Mouse (Mus musculus) forebrain, embryonic 13.5 days (tissue): ENCODE measurements at regions not wholly inside any gene's neighbourhood (a gene's known extent, or its start where the extent isn't known, plus 50 kb on each side); places are given as distances from the start of the nearest gene placed in this dataset.

ENCODE experiments used
- ATAC-seq: fragments of 200-750 bp; cut with Nextera tagmentation; 2 replicates; pipeline ENCODE4 v1.8.0; 2017
- H3K27ac ChIP-seq: fragments of 300-500 bp; sonication (generic); 2 replicates; pipeline ENCODE4 v1.5.1; 2015; ENCODE audit warnings: inconsistent platforms, mild to moderate bottlenecking, moderate library complexity
- H3K27me3 ChIP-seq: fragments of 300-500 bp; sonication (generic); 2 replicates; pipeline ENCODE4 v1.6.1; 2015; ENCODE audit warnings: mild to moderate bottlenecking, inconsistent platforms
- H3K36me3 ChIP-seq: fragments of 300-500 bp; sonication (generic); 2 replicates; pipeline ENCODE4 v1.6.1; 2015; ENCODE audit warnings: mild to moderate bottlenecking, inconsistent platforms; ENCODE audit not compliant: poor library complexity, severe bottlenecking
- H3K4me1 ChIP-seq: fragments of 300-500 bp; sonication (generic); 2 replicates; pipeline ENCODE4 v1.6.1; 2015; ENCODE audit warnings: inconsistent platforms
- H3K4me2 ChIP-seq: fragments of 300-500 bp; sonication (generic); 2 replicates; pipeline ENCODE4 v1.6.1; 2015; ENCODE audit warnings: inconsistent platforms, mild to moderate bottlenecking, moderate library complexity
- H3K4me3 ChIP-seq: fragments of 300-500 bp; sonication (generic); 2 replicates; pipeline ENCODE4 v1.5.1; 2015; ENCODE audit warnings: mild to moderate bottlenecking, inconsistent platforms
- H3K9ac ChIP-seq: fragments of 300-500 bp; sonication (generic); 2 replicates; pipeline ENCODE4 v1.6.1; 2015; ENCODE audit warnings: mild to moderate bottlenecking, inconsistent platforms
- H3K9me3 ChIP-seq: fragments of 300-500 bp; sonication (generic); replicated peaks from 2 replicates; pipeline ENCODE4 v1.6.1; 2016; ENCODE audit warnings: inconsistent platforms
- WGBS: fragments of 180-500 bp; shearing (Covaris S2); methylation state at CpG from one replicate; pipeline ENCODE4 v1.1.7; 2015; 5-methylcytosine and 5-hydroxymethylcytosine counted together

- Histone ChIP-seq H3K27ac (no peak overlapping the region), H3K27me3 (no peaks in the 10 kb centered on the region), H3K4me2 (no peak overlapping the region), H3K36me3 (no peaks in the 10 kb centered on the region), H3K9ac (no peak overlapping the region), H3K4me3 (no peak overlapping the region), H3K9me3 (no peaks in the 10 kb centered on the region), H3K4me1 (no peaks in the 10 kb centered on the region)
- WGBS = 77% methylated on average over 2 of the region's 2 CpGs
- ATAC-seq = no peak
Observed at GRCm38 (mm10) chr9:82734959-82735358, 94.4 kb upstream of the Irak1bp1 start.

- no peak for ATAC-seq
- WGBS = 87% methylated on average over 5 of the region's 5 CpGs
- Histone ChIP-seq H3K9ac (no peak overlapping the region), H3K36me3 (no peaks in the 10 kb centered on the region), H3K9me3 (no peaks in the 10 kb centered on the region), H3K27ac (no peak overlapping the region), H3K4me1 (no peaks in the 10 kb centered on the region), H3K4me3 (no peak overlapping the region), H3K4me2 (no peak overlapping the region), H3K27me3 (no peaks in the 10 kb centered on the region)
Observed at GRCm38 (mm10) chr9:82759979-82760378, 69.4 kb upstream of the Irak1bp1 start.

- no peak overlapping the region for H3K4me3 ChIP-seq
- 92% methylated on average over 9 of the region's 9 CpGs for WGBS
- no peak for ATAC-seq
- no peaks in the 10 kb centered on the region for H3K4me1 ChIP-seq
- no peaks in the 10 kb centered on the region for H3K27me3 ChIP-seq
- no peak overlapping the region for H3K4me2 ChIP-seq
- no peak overlapping the region for H3K9ac ChIP-seq
- H3K36me3 ChIP-seq = no peaks in the 10 kb centered on the region
- no peak overlapping the region for H3K27ac ChIP-seq
- H3K9me3 ChIP-seq = no peaks in the 10 kb centered on the region
Observed at GRCm38 (mm10) chr9:82760682-82761468, 68.5 kb upstream of the Irak1bp1 start.

GRCm38 (mm10) chr9:82763651-82764050, 65.7 kb upstream of the Irak1bp1 start:
- no peak for ATAC-seq
- no peaks in the 10 kb centered on the region for H3K36me3 ChIP-seq
- no peaks in the 10 kb centered on the region for H3K9me3 ChIP-seq
- no peak overlapping the region for H3K27ac ChIP-seq
- WGBS = 83% methylated on average over 1 of the region's 1 CpGs
- H3K27me3 ChIP-seq = no peaks in the 10 kb centered on the region
- H3K4me3 ChIP-seq = no peak overlapping the region
- H3K4me2 ChIP-seq = no peak overlapping the region
- no peaks in the 10 kb centered on the region for H3K4me1 ChIP-seq
- no peak overlapping the region for H3K9ac ChIP-seq
